Mouse (Mus musculus): Measurements from ENCODE around the gene Lyrm4. TPM values are rescaled to one million over a fixed set of nuclear protein-coding genes. Genes with fewer than 3 reads are reported as not detected.

Gene Lyrm4
- total and polyA plus RNA-seq, 3 experiments = 5.1 to 12.2 (median 10.6) TPM

GRCm38 (mm10) chr13:35968719-35969430, 148.5 kb downstream of the Lyrm4 start:
- Histone ChIP-seq H3K4me1 (ENCODE audit: control insufficient read depth, insufficient read depth, low read length) (no peaks in the 10 kb centered on the region; the same call in 1 of the 2 replicates), H3K27ac (no peak overlapping the region), H3K79me2 (replicated peaks; ENCODE audit: control insufficient read depth, insufficient read depth, low read length) (no peaks in the 10 kb centered on the region), H3K9ac (ENCODE audit: low read depth, low read length) (peak overlapping the region; percentile 56), H3K36me3 (ENCODE audit: control insufficient read depth, insufficient read depth, low read length) (no peaks in the 10 kb centered on the region), H3K27me3 (ENCODE audit: control insufficient read depth, insufficient read depth, low read length) (peaks cover 2% of the 10 kb centered on the region; the same call in 1 of the 2 replicates), H3K4me3 (peak overlapping the region; percentile 60)
- 1% methylated on average over 57 of the region's 57 CpGs for WGBS
- DNase-seq = peak; percentile 35 to 52
- intact Hi-C loops (cut with DNase I) = no loop called here
- TF ChIP-seq EP300 (IDR thresholded peaks at IDR 0.05; ENCODE audit: insufficient read depth, low read depth, low read length) (no peak), POLR2A (IDR thresholded peaks at IDR 0.05; ENCODE audit: insufficient read depth, low read depth, low read length) (no peak), CTCF (IDR thresholded peaks at IDR 0.05) (no peak)

- H3K79me2 ChIP-seq (replicated peaks; ENCODE audit: control insufficient read depth, insufficient read depth, low read length) = no peaks in the 10 kb centered on the region
- H3K4me1 ChIP-seq (ENCODE audit: control insufficient read depth, insufficient read depth, low read length) = no peaks in the 10 kb centered on the region; the same call in 1 of the 2 replicates
- DNase-seq = peak; percentile 20 to 39
- peak overlapping the region; percentile 56 for H3K9ac ChIP-seq (ENCODE audit: low read depth, low read length)
- intact Hi-C loops (cut with DNase I) = no loop called here
- peak overlapping the region; percentile 60 for H3K4me3 ChIP-seq
- TF ChIP-seq POLR2A (IDR thresholded peaks at IDR 0.05; ENCODE audit: insufficient read depth, low read depth, low read length) (no peak), CTCF (IDR thresholded peaks at IDR 0.05) (0 out of 2 replicates have a peak, but pooled peaks have one; percentile 12)
- no peak overlapping the region for H3K27ac ChIP-seq
- H3K36me3 ChIP-seq (ENCODE audit: control insufficient read depth, insufficient read depth, low read length) = no peaks in the 10 kb centered on the region
- WGBS = under 1% methylated on average over 38 of the region's 38 CpGs
- H3K27me3 ChIP-seq (ENCODE audit: control insufficient read depth, insufficient read depth, low read length) = peaks cover 2% of the 10 kb centered on the region; the same call in 1 of the 2 replicates
These were observed 149.1 kb downstream of the Lyrm4 start for GRCm38 (mm10) chr13:35968131-35968718.

- Histone ChIP-seq H3K27me3 (ENCODE audit: control insufficient read depth, insufficient read depth, low read length) (peaks cover 2% of the 10 kb centered on the region; the same call in 1 of the 2 replicates), H3K4me3 (peak overlapping the region; percentile 60), H3K9ac (ENCODE audit: low read depth, low read length) (no peak overlapping the region), H3K36me3 (ENCODE audit: control insufficient read depth, insufficient read depth, low read length) (no peaks in the 10 kb centered on the region), H3K79me2 (replicated peaks; ENCODE audit: control insufficient read depth, insufficient read depth, low read length) (no peaks in the 10 kb centered on the region), H3K4me1 (ENCODE audit: control insufficient read depth, insufficient read depth, low read length) (no peaks in the 10 kb centered on the region; the same call in 1 of the 2 replicates), H3K27ac (no peak overlapping the region)
- DNase-seq = no peak
- TF ChIP-seq EP300 (IDR thresholded peaks at IDR 0.05; ENCODE audit: insufficient read depth, low read depth, low read length) (no peak), POLR2A (IDR thresholded peaks at IDR 0.05; ENCODE audit: insufficient read depth, low read depth, low read length) (no peak), CTCF (IDR thresholded peaks at IDR 0.05) (no peak)
- intact Hi-C loops (cut with DNase I) = no loop called here
- 24% methylated on average over 15 of the region's 15 CpGs for WGBS
These were observed 149.6 kb downstream of the Lyrm4 start for GRCm38 (mm10) chr13:35967690-35968089.

GRCm38 (mm10) chr13:35963583-35963982, 153.7 kb downstream of the Lyrm4 start:
- no peak for TF ChIP-seq EP300 (IDR thresholded peaks at IDR 0.05; ENCODE audit: insufficient read depth, low read depth, low read length)
- H3K4me3 ChIP-seq = no peak overlapping the region
- intact Hi-C loops (cut with DNase I) = no loop called here
- peak in 1 of 2 experiments; percentile 27 for DNase-seq
- WGBS = 75% methylated on average over 4 of the region's 4 CpGs
- H3K9ac ChIP-seq (ENCODE audit: low read depth, low read length) = no peak overlapping the region
- H3K79me2 ChIP-seq (replicated peaks; ENCODE audit: control insufficient read depth, insufficient read depth, low read length) = no peaks in the 10 kb centered on the region
- no peaks in the 10 kb centered on the region; the same call in 1 of the 2 replicates for H3K27me3 ChIP-seq (ENCODE audit: control insufficient read depth, insufficient read depth, low read length)
- no peak overlapping the region for H3K27ac ChIP-seq
- no peaks in the 10 kb centered on the region; the same call in 1 of the 2 replicates for H3K4me1 ChIP-seq (ENCODE audit: control insufficient read depth, insufficient read depth, low read length)
- no peaks in the 10 kb centered on the region for H3K36me3 ChIP-seq (ENCODE audit: control insufficient read depth, insufficient read depth, low read length)

- H3K36me3 ChIP-seq (ENCODE audit: control insufficient read depth, insufficient read depth, low read length) = no peaks in the 10 kb centered on the region
- TF ChIP-seq EP300 (IDR thresholded peaks at IDR 0.05; ENCODE audit: insufficient read depth, low read depth, low read length) (no peak), CTCF (IDR thresholded peaks at IDR 0.05) (no peak), POLR2A (IDR thresholded peaks at IDR 0.05; ENCODE audit: insufficient read depth, low read depth, low read length) (no peak)
- intact Hi-C loops (cut with DNase I) = no loop called here
- WGBS = 80% methylated on average over 12 of the region's 12 CpGs
- H3K4me3 ChIP-seq = no peak overlapping the region
- no peak overlapping the region for H3K9ac ChIP-seq (ENCODE audit: low read depth, low read length)
- no peaks in the 10 kb centered on the region for H3K4me1 ChIP-seq (ENCODE audit: control insufficient read depth, insufficient read depth, low read length)
- H3K79me2 ChIP-seq (replicated peaks; ENCODE audit: control insufficient read depth, insufficient read depth, low read length) = no peaks in the 10 kb centered on the region
- no peak overlapping the region for H3K27ac ChIP-seq
- no peak for DNase-seq
- H3K27me3 ChIP-seq (ENCODE audit: control insufficient read depth, insufficient read depth, low read length) = no peaks in the 10 kb centered on the region
These were observed 157.8 kb downstream of the Lyrm4 start for GRCm38 (mm10) chr13:35959391-35960067.
